Mouse (Mus musculus) layer of hippocampus, adult 8-10 months (tissue): ENCODE measurements at regions not wholly inside any gene's neighbourhood (a gene's known extent, or its start where the extent isn't known, plus 50 kb on each side); places are given as distances from the start of the nearest gene placed in this dataset.
"Not testable (repeated sequence)": the region's sequence is repeated elsewhere in the genome, so short reads cannot be mapped to it uniquely, and the experiment has no call there.

Source experiments
- DNase-seq, 2 experiments: peaks; one replicate each; pipeline ENCODE4 v3.0.0; 2022; ENCODE audit warnings: low spot score in 2 of 2

DNA sequence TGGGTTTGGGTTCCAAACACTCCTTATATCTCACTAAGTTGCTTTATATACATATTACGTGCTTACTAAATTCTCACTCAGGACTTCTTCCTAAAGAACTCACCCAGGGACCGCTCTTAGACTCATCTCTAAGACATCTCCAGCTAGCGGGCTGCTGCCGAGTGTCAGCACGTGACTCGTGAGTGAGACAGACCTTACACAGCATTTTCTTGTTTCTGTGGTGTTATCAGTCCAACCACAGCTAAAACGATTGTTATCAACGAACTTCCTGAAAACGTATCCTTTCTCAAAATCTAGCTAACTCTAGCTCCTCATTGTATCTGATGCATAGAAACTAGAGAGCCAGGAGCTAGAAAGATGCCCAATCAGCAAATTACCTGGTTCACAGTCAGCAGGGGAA is 168.7 kb upstream of the Mon1b start:
- DNase-seq, result no peak

DNA sequence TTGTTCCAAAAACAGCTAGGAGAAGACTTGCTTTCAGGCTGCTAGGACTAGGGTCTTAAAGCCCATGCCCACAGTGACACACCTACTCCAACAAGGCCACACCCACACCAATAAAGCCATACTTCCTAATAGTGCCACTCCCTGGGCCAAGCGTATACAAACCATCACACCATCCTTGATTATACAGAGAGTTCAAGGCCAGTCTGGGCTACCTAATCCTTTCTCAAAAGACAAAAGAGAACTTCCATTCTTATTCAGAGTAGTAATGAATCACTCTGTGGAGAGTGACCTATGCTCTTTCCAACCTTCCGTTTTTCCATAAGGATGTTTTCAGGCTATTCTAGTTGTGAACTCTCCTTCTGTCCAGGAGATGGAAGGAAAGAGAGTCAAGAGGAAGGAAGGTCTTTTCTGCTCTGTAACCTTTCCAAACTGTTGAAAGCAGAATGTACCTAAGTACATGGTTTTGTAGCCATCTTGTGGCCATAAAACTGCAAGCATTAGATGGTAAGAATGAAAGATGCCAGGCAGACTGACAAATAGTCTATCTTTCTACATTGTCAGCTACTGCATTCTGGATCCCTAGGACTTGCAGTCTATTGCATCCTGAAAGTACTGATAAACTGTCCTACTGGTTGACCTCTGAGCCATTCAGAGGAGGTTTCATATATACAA is 145.8 kb upstream of the Mon1b start:
- DNase-seq, result no peak

DNA sequence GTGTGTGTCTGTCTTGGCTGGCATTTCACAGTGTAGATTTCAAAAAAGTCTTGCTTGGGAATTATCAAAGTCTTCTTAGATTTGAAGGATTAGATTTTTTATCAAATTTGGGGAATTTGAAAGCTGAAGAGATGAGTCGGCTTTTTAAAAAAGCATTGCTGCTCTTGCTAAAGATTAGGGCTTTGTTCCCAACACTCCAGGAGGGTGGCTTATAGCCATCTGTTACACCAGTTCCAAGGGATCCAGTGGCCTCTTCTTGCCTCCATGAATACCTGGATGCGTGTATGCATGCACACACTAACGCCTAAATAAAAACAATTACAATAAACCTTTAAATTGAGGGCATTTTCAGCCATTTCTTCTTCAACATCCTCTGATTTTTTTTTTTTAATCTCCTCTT is 144.5 kb upstream of the Mon1b start:
- no peak for DNase-seq

DNA sequence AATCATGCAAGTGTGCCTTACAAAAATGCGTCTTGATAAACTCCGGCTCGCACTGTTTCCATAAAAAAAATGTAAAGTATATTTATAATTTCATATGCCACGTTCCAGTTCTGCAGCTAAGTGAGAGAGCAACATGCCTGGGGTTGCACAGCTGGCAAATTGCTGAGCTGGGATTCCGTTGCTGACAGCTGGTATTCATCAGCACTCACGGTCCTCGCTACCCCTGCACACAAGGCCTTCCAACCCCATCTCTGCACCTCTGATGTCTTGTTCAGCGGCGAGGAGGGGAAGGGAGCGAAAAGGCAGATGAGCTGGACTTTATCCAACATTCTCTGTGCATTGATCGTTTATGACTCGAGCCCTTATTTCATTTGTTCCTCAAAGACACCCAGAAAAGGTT is 138.5 kb upstream of the Mon1b start:
- DNase-seq, result no peak

DNA sequence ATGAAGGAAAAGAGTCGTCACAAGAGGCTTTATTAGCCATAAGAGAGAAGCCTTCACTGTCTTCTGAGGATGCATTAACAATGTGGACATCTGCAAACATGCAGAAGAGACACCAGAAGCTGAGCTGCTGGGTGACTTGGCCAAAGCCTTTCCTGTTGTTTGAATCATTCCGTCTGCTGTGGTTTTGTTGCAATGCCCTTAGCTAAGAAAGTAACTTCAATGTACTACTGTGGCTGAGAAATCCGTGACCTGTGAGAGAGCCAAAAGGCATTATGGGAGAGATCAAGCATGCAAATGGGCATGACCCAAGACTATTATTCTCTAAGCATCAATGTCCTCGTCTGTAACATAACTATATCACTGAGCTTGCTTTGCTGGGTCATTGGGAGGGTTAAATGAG is 132.7 kb upstream of the Mon1b start:
- DNase-seq, result no peak

DNA sequence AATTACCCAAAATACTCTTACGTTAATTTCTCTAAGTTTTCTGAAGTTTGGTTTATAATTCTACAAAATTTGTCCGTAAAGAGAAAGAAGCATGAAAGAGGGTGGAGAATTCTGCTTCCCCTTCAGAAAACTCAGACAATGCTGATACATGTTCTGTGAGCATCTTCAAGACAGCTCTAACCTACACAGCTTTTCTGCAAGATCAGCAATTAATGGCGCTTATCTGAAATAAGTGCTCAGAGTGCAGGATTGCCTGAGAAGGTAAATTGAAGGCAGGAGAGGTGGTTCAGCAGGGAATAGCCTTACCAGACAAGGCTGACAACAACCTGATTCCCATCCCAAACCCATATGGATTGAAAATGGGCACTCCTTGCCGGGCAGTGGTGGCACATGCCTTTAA is 122.5 kb upstream of the Mon1b start:
- DNase-seq, result no peak

DNA sequence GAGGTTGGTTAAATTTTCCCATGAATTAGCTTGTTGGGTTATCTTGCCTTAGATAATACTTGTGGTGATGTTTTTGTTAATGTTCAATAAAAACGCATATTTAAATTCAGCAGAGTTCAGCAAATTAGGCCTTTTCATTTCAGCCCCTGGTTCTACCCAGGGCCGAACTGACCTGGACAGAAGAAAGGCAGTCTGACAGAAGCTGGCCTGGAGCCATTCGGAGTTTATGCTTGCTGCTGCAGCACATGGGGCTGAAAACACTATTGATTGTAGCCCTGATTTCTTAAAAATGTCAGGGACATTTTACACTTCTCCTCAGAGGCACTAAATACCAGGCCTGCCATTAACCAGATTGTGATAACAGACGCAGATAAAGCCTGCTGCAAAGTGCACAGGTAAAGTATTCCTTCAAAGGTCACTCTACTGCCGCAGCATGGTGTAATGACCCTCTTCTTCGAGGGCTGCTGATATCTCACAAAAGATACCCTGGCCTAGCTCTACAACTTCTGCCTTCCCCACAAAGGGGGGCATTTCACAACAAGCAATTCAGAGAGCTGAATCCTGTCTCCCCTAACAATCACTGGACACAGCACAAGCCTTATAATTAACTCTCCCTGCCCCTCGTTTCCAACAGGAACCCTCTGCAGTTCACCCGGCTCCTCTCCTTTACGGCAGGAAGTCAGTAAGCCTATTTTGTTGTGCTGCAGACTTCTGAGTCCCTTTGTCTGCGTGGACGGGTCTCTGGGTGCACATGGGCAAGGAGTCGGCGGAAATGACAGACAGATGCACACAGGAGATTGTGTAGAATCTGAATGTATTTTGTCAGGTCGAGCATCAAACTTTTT is 121.3 kb upstream of the Mon1b start:
- DNase-seq, result no peak

DNA sequence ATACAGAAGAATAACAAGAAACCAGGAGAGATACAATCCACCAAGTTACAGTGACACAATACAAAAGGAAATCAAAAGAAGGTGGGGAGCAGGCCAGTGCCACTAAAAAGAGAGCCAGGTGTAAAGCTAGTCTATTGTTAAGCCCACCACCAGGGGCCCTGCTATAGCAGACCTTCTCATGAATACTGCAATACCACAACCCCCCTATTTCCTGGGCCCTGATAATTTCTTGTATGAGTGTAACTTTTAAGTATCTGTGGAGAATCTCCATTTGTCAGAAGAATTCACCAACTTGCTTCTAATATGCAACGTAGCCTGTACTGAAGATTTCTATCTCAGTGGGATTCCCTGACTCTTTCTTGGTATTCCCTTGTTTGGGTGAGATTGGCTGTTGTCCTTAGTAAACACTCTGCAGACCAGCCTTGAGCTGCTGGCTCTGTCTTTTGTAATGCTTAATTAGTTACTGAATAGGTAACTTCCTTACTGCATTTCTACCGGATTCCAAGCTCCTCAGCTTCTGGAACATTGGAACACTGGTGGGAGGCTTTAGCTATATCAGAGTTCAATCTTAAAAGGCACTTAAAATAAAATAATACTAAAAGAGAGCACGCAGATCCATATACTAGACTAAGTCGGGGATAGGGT is 120.5 kb upstream of the Mon1b start:
- not testable (repeated sequence) for DNase-seq

DNA sequence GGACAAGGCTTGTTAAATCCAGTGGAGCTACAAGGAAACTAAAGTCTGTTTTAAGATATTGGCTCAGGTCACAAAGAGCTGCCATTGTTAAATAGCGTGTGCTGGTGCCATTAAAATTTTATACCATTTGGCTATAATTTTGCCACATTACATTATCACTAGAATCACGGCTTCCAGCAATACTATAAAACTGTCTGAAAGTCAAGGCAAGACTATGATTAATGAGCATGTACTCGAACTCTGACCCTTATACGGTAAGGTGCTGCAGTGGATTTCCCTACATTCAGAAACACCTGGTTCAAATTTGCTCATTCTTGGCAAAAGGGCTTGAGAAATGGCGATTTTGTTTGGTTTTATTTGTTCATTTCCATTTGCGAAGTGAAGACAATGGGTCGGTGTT is 119.2 kb upstream of the Mon1b start:
- DNase-seq, result no peak

DNA sequence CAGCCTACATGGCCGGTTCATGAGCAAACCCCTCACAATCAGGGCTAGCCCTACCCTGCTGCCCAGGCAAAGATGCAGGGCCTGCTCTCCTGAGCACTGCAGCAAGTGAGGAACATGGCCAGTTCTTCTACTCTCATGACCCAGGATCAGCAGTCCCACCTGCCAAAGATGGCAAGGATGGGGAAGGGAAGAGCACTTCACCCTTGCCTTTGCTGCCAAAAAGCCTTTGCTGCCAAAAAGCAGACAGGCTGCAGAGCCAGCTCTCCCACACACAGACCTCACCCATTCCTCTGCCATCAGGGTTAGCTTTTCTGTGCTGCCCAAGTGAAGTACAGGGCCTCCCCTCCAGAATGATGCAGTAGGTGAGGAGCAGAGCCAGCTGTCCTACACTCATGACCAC is 117.5 kb upstream of the Mon1b start:
- DNase-seq, result no peak

DNA sequence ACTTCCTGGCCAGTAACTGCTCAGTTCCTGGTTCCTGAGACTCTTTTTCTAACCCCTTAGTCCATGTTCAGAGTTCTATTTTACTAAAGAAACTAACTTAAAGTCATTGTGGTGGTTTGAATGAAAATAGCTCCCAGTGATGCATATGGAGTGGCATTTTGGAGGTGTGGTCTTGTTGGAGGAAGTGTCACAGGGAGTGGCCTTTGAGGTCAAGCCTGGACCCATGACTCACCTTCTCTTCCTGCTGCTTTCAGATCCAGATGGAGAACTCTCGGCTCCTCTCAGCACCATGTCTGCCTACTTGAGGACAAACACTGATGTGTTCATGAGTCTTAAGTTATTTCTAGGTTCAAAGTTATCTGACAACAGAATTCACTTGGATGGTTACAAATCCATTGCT is 111.8 kb upstream of the Mon1b start:
- no peak for DNase-seq

DNA sequence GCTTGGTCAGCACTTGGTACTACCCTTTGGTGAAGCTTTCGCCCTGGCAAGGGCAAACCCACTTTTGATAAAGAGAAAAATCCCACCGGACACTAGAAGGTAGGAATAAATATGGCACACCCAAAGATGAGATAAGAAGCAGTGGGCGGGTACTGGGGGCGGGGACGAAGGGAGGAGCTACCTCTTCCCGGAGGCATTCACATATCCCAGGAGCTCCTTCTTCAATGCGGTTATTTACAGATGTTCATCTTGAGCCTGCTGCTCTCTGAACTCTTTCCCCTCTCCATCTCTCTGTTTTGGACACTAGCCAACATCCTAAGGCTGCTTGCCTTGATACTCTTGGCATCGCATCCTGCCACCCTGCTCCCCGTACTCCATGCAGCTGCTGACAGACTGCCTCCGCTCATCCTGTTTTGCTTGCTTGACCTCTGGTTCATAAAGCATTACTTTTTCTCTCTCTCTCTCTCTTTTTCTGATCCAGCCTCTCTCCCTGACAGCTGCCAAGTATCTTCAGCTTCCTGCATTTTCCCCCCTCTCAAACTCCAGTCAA is 104.2 kb upstream of the Mon1b start:
- DNase-seq, result no peak

DNA sequence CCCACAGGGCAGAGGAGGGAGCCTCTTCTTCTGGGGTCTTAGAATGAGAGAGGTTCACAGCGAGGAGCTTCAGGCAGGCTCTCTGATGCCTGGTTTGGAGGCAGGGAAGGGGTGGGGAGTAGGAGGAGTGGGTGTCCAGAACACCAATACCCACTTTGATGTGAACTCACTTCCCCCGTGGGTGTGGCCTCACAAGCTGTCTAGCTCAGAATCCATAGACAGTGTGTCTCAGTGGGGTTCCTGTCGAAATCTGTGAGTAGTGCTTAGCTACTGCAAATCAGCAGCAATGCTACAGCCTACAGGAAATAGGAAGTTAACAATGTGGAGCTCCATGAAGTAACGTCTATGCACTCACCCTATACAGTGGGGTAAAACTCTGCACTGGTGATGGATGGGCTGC is 102.5 kb upstream of the Mon1b start:
- no peak for DNase-seq

DNA sequence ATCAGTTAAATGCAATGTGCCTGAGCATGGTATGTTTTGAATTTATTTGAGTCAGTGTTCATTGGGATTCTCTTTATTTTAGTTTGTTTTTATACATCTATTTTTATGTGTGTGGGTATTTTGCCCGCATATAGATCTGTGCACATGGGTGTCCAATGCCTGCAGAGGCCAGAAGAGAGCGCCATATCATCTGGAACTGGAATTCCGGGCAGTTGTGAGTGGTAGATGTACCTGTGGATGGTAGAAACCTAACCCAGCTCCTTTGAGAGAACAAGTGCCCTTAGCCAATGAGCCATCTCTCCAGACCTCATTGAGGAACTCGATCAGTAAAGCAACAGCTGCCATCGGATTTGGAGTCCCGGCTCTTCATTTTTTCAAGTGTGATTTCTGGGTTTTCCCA is 94.0 kb upstream of the Mon1b start:
- DNase-seq, result no peak

DNA sequence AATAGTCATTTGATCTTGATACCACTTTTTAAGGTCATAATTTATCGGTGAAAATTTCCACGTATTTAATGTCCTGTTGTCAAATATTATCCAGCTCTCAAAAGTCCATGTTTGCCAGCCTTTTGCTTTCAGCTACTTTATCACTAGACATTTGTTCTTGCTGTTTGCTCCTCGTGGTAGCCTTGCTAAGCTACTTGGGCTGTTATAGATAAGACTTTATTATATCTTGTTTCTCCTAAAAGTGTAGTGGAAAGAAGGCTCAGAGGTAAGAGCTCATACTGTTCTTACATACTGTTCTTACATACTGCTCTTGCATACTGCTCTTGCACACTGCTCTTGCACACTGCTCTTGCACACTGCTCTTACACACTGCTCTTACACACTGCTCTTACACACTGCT is 93.3 kb upstream of the Mon1b start:
- DNase-seq, result no peak

DNA sequence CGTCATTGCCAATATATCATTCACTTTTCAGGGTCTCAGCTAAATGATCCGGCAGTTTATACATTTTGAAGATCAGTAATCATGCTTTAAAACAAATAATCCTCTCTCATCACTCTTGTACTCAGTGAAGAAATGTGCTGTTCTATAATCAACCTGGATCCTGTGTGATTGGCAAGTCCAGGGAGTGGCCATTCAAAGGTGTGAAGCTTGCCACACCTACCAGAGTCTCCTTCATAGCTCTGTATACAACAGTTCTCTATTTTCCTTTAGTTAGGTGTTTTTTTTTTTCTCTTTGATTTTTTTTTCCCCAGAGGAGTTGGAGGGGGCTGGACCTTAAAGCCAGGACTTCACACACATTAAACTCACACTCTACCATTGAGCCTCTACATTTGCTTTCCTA is 92.7 kb upstream of the Mon1b start:
- no peak for DNase-seq

DNA sequence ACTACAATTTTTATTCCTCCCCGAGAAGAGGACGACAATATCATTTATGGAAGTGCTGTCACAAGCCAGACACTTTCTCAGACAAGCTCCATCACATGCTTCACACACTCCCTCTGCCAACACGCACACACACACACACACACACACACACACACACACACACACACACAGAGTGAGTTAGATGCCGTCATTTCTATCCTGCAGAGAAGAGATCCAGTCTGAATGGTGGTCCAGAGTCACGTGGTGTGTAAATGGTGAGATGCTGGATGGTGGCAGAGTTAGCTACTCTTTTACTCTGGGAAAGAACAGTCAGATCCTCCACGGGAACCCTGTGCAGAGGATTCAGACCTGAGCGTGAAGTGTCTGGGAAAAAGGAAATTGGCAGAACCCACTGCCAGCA is 86.2 kb upstream of the Mon1b start:
- no peak for DNase-seq

DNA sequence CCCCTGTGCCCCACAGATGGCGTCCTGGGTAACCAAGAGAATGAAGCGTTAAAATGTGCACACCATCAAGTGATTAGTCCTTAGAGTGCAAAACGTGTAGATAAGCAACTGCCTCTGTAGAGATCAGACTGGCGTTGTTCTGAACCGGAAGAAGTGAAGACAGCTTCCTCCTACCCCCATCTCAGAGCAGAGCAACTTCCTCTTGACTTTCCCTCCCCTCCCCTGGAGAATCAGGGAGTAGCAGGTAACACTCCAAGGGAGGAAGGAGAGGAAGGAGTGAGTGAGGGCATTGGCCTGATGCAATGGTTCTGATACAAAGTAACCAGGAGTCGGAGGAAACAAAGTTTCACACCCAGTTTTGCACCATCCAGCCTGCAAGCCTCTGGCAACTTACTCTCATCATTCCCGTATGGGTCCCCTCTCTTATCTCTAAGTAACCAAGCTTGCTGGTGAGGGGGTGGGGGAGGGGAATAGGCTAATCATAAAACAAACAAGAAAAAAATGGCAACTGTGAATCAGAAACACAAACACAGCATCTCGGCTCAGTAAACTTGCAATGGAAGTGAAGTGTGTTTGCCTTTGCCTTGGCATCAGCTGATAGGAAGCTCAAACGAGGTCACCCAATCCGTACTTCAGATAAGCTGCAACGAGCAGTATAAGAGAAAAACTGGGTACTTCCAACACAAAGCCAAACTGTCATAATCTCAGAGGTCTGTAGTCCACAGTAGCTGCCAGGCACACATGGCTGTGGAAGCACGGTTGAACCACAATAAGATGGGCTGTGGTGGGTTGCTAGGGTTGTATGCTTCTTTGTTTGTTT is 83.7 kb upstream of the Mon1b start:
- DNase-seq, result no peak

DNA sequence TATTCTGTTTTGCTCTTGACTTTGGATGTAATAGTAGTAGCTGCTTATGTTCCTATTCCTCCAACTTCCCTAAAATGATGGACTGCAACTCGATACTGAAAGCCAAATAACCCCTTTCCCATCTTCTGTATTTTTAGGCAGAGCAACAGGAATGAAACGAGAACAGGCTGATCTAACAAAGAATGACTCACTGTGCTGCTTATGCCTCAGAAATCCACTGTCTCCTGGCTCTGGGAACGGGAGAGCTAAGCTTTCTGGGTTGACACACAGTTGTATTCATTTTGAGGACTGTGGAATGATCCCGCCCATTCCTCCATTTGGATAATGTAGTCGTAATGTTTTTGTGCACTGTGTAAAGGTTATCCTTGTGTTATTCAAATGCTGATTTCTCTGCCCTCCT is 82.6 kb upstream of the Mon1b start:
- no peak for DNase-seq

DNA sequence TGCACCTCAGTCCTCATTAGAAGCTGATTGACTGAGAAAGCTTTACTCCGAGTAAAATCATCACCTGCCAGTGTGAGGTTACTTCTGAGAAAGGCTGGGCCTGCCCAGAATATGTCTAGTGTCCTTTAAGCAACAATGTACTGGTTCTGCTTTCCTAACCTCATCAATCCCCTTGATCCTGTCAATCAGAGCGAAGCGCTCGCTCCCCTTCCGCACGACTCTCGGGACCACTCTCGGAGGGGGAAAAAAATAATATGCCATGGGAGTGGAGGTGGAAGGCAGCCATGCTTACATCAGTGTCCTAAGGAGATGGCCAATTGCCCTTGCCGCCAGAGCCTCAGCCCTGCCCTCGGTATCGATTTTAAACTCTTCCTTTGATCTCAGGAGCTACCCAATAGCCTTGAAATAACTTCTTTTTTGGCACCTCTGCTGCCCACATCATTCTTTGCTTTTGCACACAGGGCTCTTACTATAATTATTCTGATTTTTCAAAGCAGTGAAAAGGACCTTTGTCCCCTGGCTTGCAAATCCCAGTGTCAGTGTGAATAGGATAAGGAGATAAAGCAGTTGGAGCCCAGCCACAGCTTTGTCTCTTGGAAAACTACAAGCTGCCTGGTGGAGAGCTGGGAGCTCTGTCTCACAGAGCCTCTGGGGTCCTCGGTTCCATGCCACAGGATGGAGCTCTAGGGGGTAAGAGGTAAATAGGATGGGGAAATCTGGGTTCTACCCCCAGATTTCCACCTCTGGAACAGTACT is 80.5 kb upstream of the Mon1b start:
- no peak for DNase-seq

DNA sequence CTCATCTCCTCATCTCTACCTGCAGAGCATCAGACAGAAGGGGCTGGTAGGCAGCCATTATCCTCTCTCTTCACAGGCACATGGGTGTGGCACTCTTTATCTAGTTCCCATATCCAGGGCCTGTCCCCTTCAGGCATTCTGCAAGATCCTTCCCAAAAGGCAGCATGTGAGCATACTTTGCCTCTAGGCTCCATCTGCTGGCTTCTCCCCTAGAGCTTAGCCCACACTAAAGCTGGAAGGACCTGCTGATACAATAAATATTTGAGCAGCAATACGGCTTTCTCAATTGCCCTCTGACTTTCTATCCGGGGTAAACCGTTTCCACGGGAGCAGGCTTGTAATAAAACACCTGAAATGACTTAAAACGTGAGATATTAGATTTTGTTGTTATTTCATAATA is 78.4 kb upstream of the Mon1b start:
- DNase-seq, result no peak
